Mouse (Mus musculus): ENCODE results near the gene Steap3.

DNA sequence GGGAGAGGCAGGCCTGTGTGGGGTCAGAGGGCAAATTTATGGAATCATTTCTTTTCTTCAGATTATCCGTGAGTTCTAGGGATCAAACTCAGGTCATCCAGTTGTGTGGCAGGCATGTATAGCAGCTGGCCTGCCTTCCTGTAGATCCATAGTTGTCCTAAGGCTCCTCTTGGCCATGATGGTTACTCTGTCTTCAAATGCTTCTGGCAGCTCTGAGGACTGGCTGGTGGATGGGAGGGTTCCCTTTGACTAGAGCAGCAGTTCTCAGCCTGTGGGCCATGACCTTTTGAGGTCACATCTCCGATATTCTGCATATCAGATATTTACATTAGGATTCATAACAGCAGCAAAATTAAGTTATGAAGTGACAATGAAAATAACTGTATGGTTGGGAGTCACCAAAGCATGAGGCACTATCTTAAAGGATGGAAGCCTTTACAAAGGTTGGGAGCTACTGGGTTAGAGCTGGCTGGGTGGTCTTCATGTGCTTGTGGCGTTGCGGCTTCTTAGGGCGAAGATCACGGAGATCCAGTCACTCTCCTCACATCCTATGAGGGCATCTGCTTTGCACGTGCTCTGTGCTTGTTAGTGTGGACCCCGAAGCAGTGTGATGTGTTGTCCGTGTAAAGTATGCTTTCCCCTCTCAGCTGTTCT is 113.9 kb downstream of the Steap3 start:
- no peak for TF ChIP-seq CTCF (conservative IDR thresholded peaks at IDR 0.05; ENCODE audit: low read length)
- no peak for TF ChIP-seq POU5F1 (IDR thresholded peaks at IDR 0.05; ENCODE audit: borderline replicate concordance, low read length)
- TF ChIP-seq NANOG (IDR thresholded peaks at IDR 0.05; ENCODE audit: borderline replicate concordance, low read length) = no peak
